Comparison of ENCODE assay signal across 10 mouse cellular contexts in the genomic region with DNA sequence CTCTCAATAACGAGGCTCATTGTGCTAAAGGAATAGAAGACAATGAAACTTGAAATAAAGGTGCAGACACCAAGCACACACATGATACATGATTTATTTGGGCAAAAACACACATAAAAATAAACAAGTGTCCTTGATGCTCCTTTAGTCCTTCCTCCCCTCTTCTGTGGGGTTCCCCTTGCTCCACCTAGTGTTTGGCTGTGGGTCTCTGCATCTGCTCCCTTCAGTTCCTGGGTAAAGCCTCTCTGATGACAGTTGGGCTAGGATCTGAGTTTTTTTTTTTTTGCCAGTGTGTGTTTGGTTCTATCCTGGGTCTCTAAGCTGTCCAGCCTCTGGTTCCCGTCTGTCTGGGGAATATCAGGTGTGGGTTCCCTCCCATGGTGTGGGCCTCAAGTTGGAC.
A peak's percentile ranks its signal among the peaks of the same experiment; 100 is the strongest.
DNase-seq lines count a peak whose midpoint lies in the region; ATAC-seq and TF ChIP-seq lines count a peak whose summit lies in the region.
"Had no signal": no experiment of that assay in that cellular context is flagged by ENCODE, and none has a peak within 500 bp of the region (broad histone marks: within the 10 kb centered on the region; RNA-seq: fewer than 3 reads in every experiment).

No protein-coding gene starts in this region.

- peak; percentile 16 for DNase-seq in thymus, postnatal 14 days
- DNase-seq in thymus, adult 18-20 months: no peak
- DNase-seq in embryonic facial prominence, embryonic 10.5 days (ENCODE audit: low spot score): no peak

- no peak for TF ChIP-seq POLR2A in cortical plate, adult 2 months (IDR thresholded peaks at IDR 0.05; ENCODE audit: extremely low read depth, insufficient read depth, low read length)

- no peaks in the 10 kb centered on the region for H3K9me3 ChIP-seq in intestine, postnatal 0 days (ENCODE audit: control insufficient read depth)
- H3K9me3 ChIP-seq in intestine, embryonic 15.5 days: no peaks in the 10 kb centered on the region
- H3K9me3 ChIP-seq in embryonic facial prominence, embryonic 10.5 days: no peaks in the 10 kb centered on the region
- H3K9me3 ChIP-seq: hindbrain, embryonic 15.5 days; midbrain, embryonic 10.5 days had no signal

- no peaks in the 10 kb centered on the region for H3K36me3 ChIP-seq in intestine, postnatal 0 days (ENCODE audit: control insufficient read depth, insufficient read depth)
- H3K36me3 ChIP-seq in intestine, embryonic 15.5 days: no peaks in the 10 kb centered on the region
- peaks cover 61% of the 10 kb centered on the region for H3K36me3 ChIP-seq in embryonic facial prominence, embryonic 10.5 days (replicated peaks)

- no peak overlapping the region for H3K27ac ChIP-seq in intestine, postnatal 0 days (ENCODE audit: low read depth, low read length)
- H3K27ac ChIP-seq in intestine, embryonic 15.5 days: no peak overlapping the region
- H3K27ac ChIP-seq in cortical plate, adult 2 months (ENCODE audit: insufficient read depth, low read length): no peak overlapping the region
- H3K27ac ChIP-seq in embryonic facial prominence, embryonic 10.5 days (replicated peaks): no peak overlapping the region
- H3K27ac ChIP-seq: hindbrain, embryonic 15.5 days; midbrain, embryonic 10.5 days had no signal

- peak; percentile 59 for TF ChIP-seq CTCF in intestine, postnatal 0 days (IDR thresholded peaks at IDR 0.05; ENCODE audit: low read depth)
- peak; percentile 47 for TF ChIP-seq CTCF in cortical plate, adult 2 months (IDR thresholded peaks at IDR 0.05; ENCODE audit: extremely low read depth, insufficient read depth, low read length)

- H3K4me1 ChIP-seq in intestine, postnatal 0 days (replicated peaks; ENCODE audit: control insufficient read depth, insufficient read depth, low read length): no peaks in the 10 kb centered on the region
- H3K4me1 ChIP-seq in intestine, embryonic 15.5 days (replicated peaks): no peaks in the 10 kb centered on the region
- H3K4me1 ChIP-seq in cortical plate, adult 2 months (ENCODE audit: control insufficient read depth, insufficient read depth, low read length): no peaks in the 10 kb centered on the region
- H3K4me1 ChIP-seq in embryonic facial prominence, embryonic 10.5 days: no peaks in the 10 kb centered on the region
- H3K4me1 ChIP-seq: hindbrain, embryonic 15.5 days; midbrain, embryonic 10.5 days had no signal

- 77% methylated on average over 2 of the region's 2 CpGs for WGBS in intestine, postnatal 0 days
- 83% methylated on average over 2 of the region's 2 CpGs for WGBS in intestine, embryonic 15.5 days
- 82% methylated on average over 2 of the region's 2 CpGs for WGBS in embryonic facial prominence, embryonic 10.5 days

- no peak for ATAC-seq in intestine, postnatal 0 days
- no peak for ATAC-seq in intestine, embryonic 15.5 days
- no peak for ATAC-seq in inflammation-experienced regulatory T-cells, adult 6 months
- ATAC-seq: activated CD4-positive, CD25-positive, alpha-beta regulatory T cell, adult 4 months had no signal

- no peak overlapping the region for H3K4me3 ChIP-seq in intestine, postnatal 0 days (ENCODE audit: low read depth, low read length)
- H3K4me3 ChIP-seq in intestine, embryonic 15.5 days (replicated peaks): no peak overlapping the region
- H3K4me3 ChIP-seq in cortical plate, adult 2 months (ENCODE audit: insufficient read depth, low read length): no peak overlapping the region
- no peak overlapping the region for H3K4me3 ChIP-seq in embryonic facial prominence, embryonic 10.5 days
- H3K4me3 ChIP-seq: hindbrain, embryonic 15.5 days; midbrain, embryonic 10.5 days had no signal

- no peak overlapping the region for H3K4me2 ChIP-seq in intestine, postnatal 0 days (replicated peaks; ENCODE audit: low read depth)
- H3K4me2 ChIP-seq in intestine, embryonic 15.5 days (replicated peaks): no peak overlapping the region
- H3K4me2 ChIP-seq: hindbrain, embryonic 15.5 days had no signal

- H3K27me3 ChIP-seq in intestine, postnatal 0 days (replicated peaks; ENCODE audit: control insufficient read depth, insufficient read depth, low read length): no peaks in the 10 kb centered on the region
- no peaks in the 10 kb centered on the region for H3K27me3 ChIP-seq in intestine, embryonic 15.5 days (replicated peaks)
- H3K27me3 ChIP-seq in embryonic facial prominence, embryonic 10.5 days (replicated peaks; ENCODE audit: low read depth, poor library complexity, severe bottlenecking): no peaks in the 10 kb centered on the region
- H3K27me3 ChIP-seq: hindbrain, embryonic 15.5 days had no signal

- no peak overlapping the region for H3K9ac ChIP-seq in intestine, postnatal 0 days (ENCODE audit: low read depth, low read length)
- H3K9ac ChIP-seq in intestine, embryonic 15.5 days: no peak overlapping the region
- H3K9ac ChIP-seq: hindbrain, embryonic 15.5 days had no signal
